Comparison of ENCODE assay signal across 8 mouse cellular contexts in genomic region chr19:8798264-8798946, GRCm38 (mm10). TPM values are rescaled to one million over a fixed set of nuclear protein-coding genes. Genes with fewer than 3 reads are reported as not detected.
A peak's percentile ranks its signal among the peaks of the same experiment; 100 is the strongest.
DNase-seq lines count a peak whose midpoint lies in the region; ATAC-seq lines count a peak whose summit lies in the region.

TSS of gene Polr2g (minus strand) at chr19:8798577.

- H3K27ac ChIP-seq in forebrain, embryonic 14.5 days (ENCODE audit: low read depth, low read length), result 0 out of 2 replicates have a peak within 1 kb of the TSS, but pooled peaks have one; percentile 14
- peak within 1 kb of the TSS; percentile 78 for H3K27ac ChIP-seq in neural tube, embryonic 15.5 days (replicated peaks)

- peak within 1 kb of the TSS; percentile 75 for H3K4me2 ChIP-seq in forebrain, embryonic 14.5 days (ENCODE audit: low read length)
- H3K4me2 ChIP-seq in neural tube, embryonic 15.5 days, result peak within 1 kb of the TSS; percentile 84

- peaks cover 18% of the 10 kb centered on the region for H3K36me3 ChIP-seq in forebrain, embryonic 14.5 days (ENCODE audit: control insufficient read depth, insufficient read depth, low read length)
- H3K36me3 ChIP-seq in neural tube, embryonic 15.5 days, result peaks cover 20% of the 10 kb centered on the region

- H3K4me1 ChIP-seq in forebrain, embryonic 14.5 days (ENCODE audit: control insufficient read depth, insufficient read depth, low read length), result peaks cover 13% of the 10 kb centered on the region
- peaks cover 29% of the 10 kb centered on the region for H3K4me1 ChIP-seq in neural tube, embryonic 15.5 days

- intact Hi-C loops in heart, postnatal 14 days (cut with DNase I), result no loop called here

- DNase-seq in ES-CJ7 (ENCODE audit: low read depth, low spot score), result peak; percentile 95
- peak; percentile 86 for DNase-seq in cerebellum, adult 11 months
- peak; percentile 95 for DNase-seq in forebrain, embryonic 14.5 days (ENCODE audit: low spot score)
- peak; percentile 91 to 92 for DNase-seq in heart, postnatal 14 days
- peak; percentile 94 for DNase-seq in layer of hippocampus, adult 11-12 months (ENCODE audit: low spot score)
- DNase-seq in lung, adult 18-20 months, result peak; percentile 93 to 94
- peak; percentile 89 for DNase-seq in testis, postnatal 14 days (ENCODE audit: low spot score)

- ATAC-seq in forebrain, embryonic 14.5 days, result peak; percentile 75
- ATAC-seq in neural tube, embryonic 15.5 days (ENCODE audit: low FRiP score), result peak; percentile 82

- H3K9me3 ChIP-seq in forebrain, embryonic 14.5 days (replicated peaks; ENCODE audit: control insufficient read depth, low read length), result no peaks in the 10 kb centered on the region
- H3K9me3 ChIP-seq in neural tube, embryonic 15.5 days (replicated peaks), result no peaks in the 10 kb centered on the region

- 2% methylated on average over 25 of the region's 25 CpGs for WGBS in forebrain, embryonic 14.5 days
- WGBS in neural tube, embryonic 15.5 days, result 2% methylated on average over 25 of the region's 25 CpGs

- peak within 1 kb of the TSS; percentile 68 for H3K4me3 ChIP-seq in forebrain, embryonic 14.5 days (ENCODE audit: low read depth, low read length)
- H3K4me3 ChIP-seq in neural tube, embryonic 15.5 days (replicated peaks), result peak within 1 kb of the TSS; percentile 85

- no peaks in the 10 kb centered on the region for H3K27me3 ChIP-seq in forebrain, embryonic 14.5 days (replicated peaks; ENCODE audit: control insufficient read depth, insufficient read depth, low read length)
- no peaks in the 10 kb centered on the region for H3K27me3 ChIP-seq in neural tube, embryonic 15.5 days (replicated peaks)

- H3K9ac ChIP-seq in forebrain, embryonic 14.5 days (ENCODE audit: low read length), result peak within 1 kb of the TSS; percentile 78
- H3K9ac ChIP-seq in neural tube, embryonic 15.5 days (replicated peaks), result peak within 1 kb of the TSS; percentile 73

RNA-seq across cellular contexts. Expression of gene Polr2g, which starts in this region (rescaled TPM):
- polyA plus RNA-seq in forebrain, embryonic 14.5 days (2014; fragmentation: Nextera tagmentation; extraction: Ambion mirVana), result 171 and 189 TPM in 2 replicates
- total RNA-seq in heart, postnatal 14 days (2021), result 10 to 100 TPM; 53.9 to 63.0 TPM
- polyA plus RNA-seq in neural tube, embryonic 15.5 days (2015; fragmentation: Nextera tagmentation; extraction: Ambion mirVana), result 143 and 147 TPM in 2 replicates

Comparison
In these comparisons a context has a peak if more than half of its experiments do, and no peak if none do; other contexts are left out.
1. Peak in every context shown above with its lines: DNase-seq, ATAC-seq, H3K4me3 ChIP-seq and H3K27ac ChIP-seq.